In the genomic region with DNA sequence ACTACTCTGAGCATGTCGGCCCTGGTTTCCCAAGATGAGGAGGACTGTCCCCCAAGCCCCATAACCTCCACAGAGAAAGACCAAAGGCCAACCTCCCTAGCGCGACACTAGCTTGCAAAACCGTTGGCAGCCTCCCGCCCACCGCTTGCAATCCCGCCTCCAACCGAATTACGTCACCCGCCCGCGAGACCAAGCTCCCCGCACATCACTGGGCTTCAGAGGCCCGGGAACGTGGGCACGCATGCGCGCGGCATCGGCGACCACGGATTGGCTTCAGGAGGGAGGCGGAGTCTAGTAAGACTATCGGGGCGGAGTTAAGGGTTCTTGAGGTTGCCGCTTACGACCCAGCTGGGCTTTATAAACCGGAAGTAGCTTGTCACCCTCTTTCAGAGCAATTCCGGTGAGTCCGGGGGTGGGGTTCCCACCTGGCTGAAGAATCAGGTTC, we compare ENCODE assay signal across 8 mouse cellular contexts. TPM values are rescaled to one million over a fixed set of nuclear protein-coding genes. Genes with fewer than 3 reads are reported as not detected.
DNase-seq lines count a peak whose midpoint lies in the region; ATAC-seq and TF ChIP-seq lines count a peak whose summit lies in the region.

A gene (minus strand): TSS at position 109 of the 445 bp plus-strand sequence.
A gene (plus strand): TSS at position 314 of the 445 bp plus-strand sequence.

- 0% methylated on average over 30 of the region's 30 CpGs for WGBS in hindbrain, postnatal 0 days

- peak within 1 kb of the TSS; percentile 98 for H3K4me2 ChIP-seq in hindbrain, postnatal 0 days (ENCODE audit: low read depth, low read length)

- peak; percentile 100 for DNase-seq in ZHBTc4 (ENCODE audit: low read depth, low spot score)
- DNase-seq in gastrocnemius, adult 2 months: peak; percentile 100
- peak; percentile 99 for DNase-seq in hindbrain, postnatal 0 days (ENCODE audit: low spot score)
- DNase-seq in left cerebral cortex, adult 2 months (ENCODE audit: extremely low spot score in 1 of 2, low spot score in 2 of 2): peak; percentile 98
- DNase-seq in right cerebral cortex, adult 2 months (ENCODE audit: low spot score in 2 of 2): peak; percentile 98 to 99
- peak; percentile 99 for DNase-seq in urinary bladder, postnatal 14 days (ENCODE audit: low spot score)

- peak within 1 kb of the TSS; percentile 87 for H3K4me3 ChIP-seq in gastrocnemius, adult 2 months
- H3K4me3 ChIP-seq in hindbrain, postnatal 0 days (ENCODE audit: low read length): peak within 1 kb of the TSS; percentile 66
- peak within 1 kb of the TSS; percentile 84 for H3K4me3 ChIP-seq in left cerebral cortex, adult 2 months

- H3K9ac ChIP-seq in hindbrain, postnatal 0 days (replicated peaks; ENCODE audit: low read length): peak within 1 kb of the TSS; percentile 80

- no peaks in the 10 kb centered on the region; the same call in 1 of the 2 replicates for H3K36me3 ChIP-seq in hindbrain, postnatal 0 days (ENCODE audit: insufficient read depth, low read length)

- ATAC-seq in common myeloid progenitor, adult 5-6 weeks (replicated peaks; ENCODE audit: low read depth, poor library complexity, severe bottlenecking): peak; percentile 86
- peak; percentile 95 for ATAC-seq in hindbrain, postnatal 0 days
- peak; percentile 87 for ATAC-seq in megakaryocyte, adult 5-6 weeks (ENCODE audit: poor library complexity, severe bottlenecking)

- TF ChIP-seq CTCF in gastrocnemius, adult 2 months (IDR thresholded peaks at IDR 0.05): no peak
- no peak for TF ChIP-seq CTCF in hindbrain, postnatal 0 days (IDR thresholded peaks at IDR 0.05; ENCODE audit: low read depth)
- TF ChIP-seq CTCF in left cerebral cortex, adult 2 months (IDR thresholded peaks at IDR 0.05): no peak

- H3K27ac ChIP-seq in gastrocnemius, adult 2 months: peak within 1 kb of the TSS; percentile 94
- peak within 1 kb of the TSS; percentile 91 for H3K27ac ChIP-seq in hindbrain, postnatal 0 days
- peak within 1 kb of the TSS; percentile 93 for H3K27ac ChIP-seq in left cerebral cortex, adult 2 months

- intact Hi-C loops in gastrocnemius, adult 2 months (cut with DNase I): loop anchor here (5.0 kb wide), 1 partner anchor 64 kb away; no protein-coding TSS in a partner anchor
- intact Hi-C loops in left cerebral cortex, adult 2 months (cut with DNase I): loop anchor here (2.0 kb wide), 2 partner anchors 43 to 55 kb away; no protein-coding TSS in a partner anchor

- H3K9me3 ChIP-seq in hindbrain, postnatal 0 days (ENCODE audit: low read length): no peaks in the 10 kb centered on the region

- no peaks in the 10 kb centered on the region for H3K27me3 ChIP-seq in hindbrain, postnatal 0 days (ENCODE audit: insufficient read depth, low read length)

- H3K4me1 ChIP-seq in hindbrain, postnatal 0 days (ENCODE audit: insufficient read depth, low read length): peaks cover 18% of the 10 kb centered on the region

RNA-seq across cellular contexts. Expression of the first gene that starts in this region (rescaled TPM):
- 20.3 and 26.5 TPM in 2 replicates for total RNA-seq in common myeloid progenitor, adult 5-6 weeks (2017)
- 1 to 10 TPM; 1.4 to 2.0 TPM for total RNA-seq in gastrocnemius, adult 2 months (2021)
- 13.3 and 22.0 TPM in 2 replicates for total RNA-seq in hindbrain, postnatal 0 days (2014; rRNA removed)
- polyA plus RNA-seq in hindbrain, postnatal 0 days (2015; fragmentation: Nextera tagmentation; extraction: Ambion mirVana): 11.0 and 12.0 TPM in 2 replicates
- total RNA-seq in left cerebral cortex, adult 2 months (2021): 10 to 100 TPM; 19.2 to 27.1 TPM
- 15.2 and 28.3 TPM in 2 replicates for total RNA-seq in megakaryocyte, adult 5-6 weeks (2015)
- total RNA-seq in megakaryocyte, adult 5-6 weeks (2017): 10.4 and 13.8 TPM in 2 replicates

RNA-seq across cellular contexts. Expression of the second gene that starts in this region (rescaled TPM):
- 75.4 and 87.8 TPM in 2 replicates for total RNA-seq in common myeloid progenitor, adult 5-6 weeks (2017)
- total RNA-seq in gastrocnemius, adult 2 months (2021): 10 to 100 TPM; 37.7 to 46.4 TPM
- total RNA-seq in hindbrain, postnatal 0 days (2014; rRNA removed): 150 and 157 TPM in 2 replicates
- 171 and 173 TPM in 2 replicates for polyA plus RNA-seq in hindbrain, postnatal 0 days (2015; fragmentation: Nextera tagmentation; extraction: Ambion mirVana)
- total RNA-seq in left cerebral cortex, adult 2 months (2021): 10 to 100 TPM; 58.8 to 60.1 TPM
- 219 and 269 TPM in 2 replicates for total RNA-seq in megakaryocyte, adult 5-6 weeks (2015)
- 155 and 195 TPM in 2 replicates for total RNA-seq in megakaryocyte, adult 5-6 weeks (2017)

Comparison
In these comparisons a context has a peak if more than half of its experiments do, and no peak if none do; other contexts are left out.
1. Peak in every context shown above with its lines: DNase-seq, ATAC-seq, H3K4me3 ChIP-seq and H3K27ac ChIP-seq.